Mouse (Mus musculus) kidney, embryonic 14.5 days (tissue): Measurements from ENCODE around the gene 2310022A10Rik. TPM values are rescaled to one million over a fixed set of nuclear protein-coding genes. Genes with fewer than 3 reads are reported as not detected.

Source experiments
- ATAC-seq: fragments of 200-750 bp; cut with Nextera tagmentation; 2 replicates; pipeline ENCODE4 v1.8.0; 2017; ENCODE audit warnings: moderate number of reproducible peaks, mild to moderate bottlenecking, moderate TSS enrichment, moderate library complexity; ENCODE audit not compliant: low FRiP score, low TSS enrichment
- H3K27ac ChIP-seq: fragments of 300-500 bp; sonication (generic); 2 replicates; pipeline ENCODE4 v1.5.1; 2014; ENCODE audit warnings: low read depth, mild to moderate bottlenecking, low read length, moderate library complexity, mixed read lengths
- H3K27me3 ChIP-seq: fragments of 300-500 bp; sonication (generic); 2 replicates; pipeline ENCODE4 v1.6.1; 2014; ENCODE audit warnings: mild to moderate bottlenecking, low read length; ENCODE audit not compliant: control insufficient read depth, insufficient read depth
- H3K36me3 ChIP-seq: fragments of 300-500 bp; sonication (generic); 2 replicates; pipeline ENCODE4 v1.6.1; 2014; ENCODE audit warnings: low read length, mixed read lengths; ENCODE audit not compliant: control insufficient read depth, insufficient read depth
- H3K4me1 ChIP-seq: fragments of 300-500 bp; sonication (generic); 2 replicates; pipeline ENCODE4 v1.6.1; 2014; ENCODE audit warnings: low read length, mixed read lengths; ENCODE audit not compliant: control insufficient read depth, insufficient read depth
- H3K4me2 ChIP-seq: fragments of 300-500 bp; sonication (generic); replicated peaks from 2 replicates; pipeline ENCODE4 v1.6.1; 2014; ENCODE audit warnings: low read depth, mild to moderate bottlenecking, low read length
- H3K4me3 ChIP-seq: fragments of 300-500 bp; sonication (generic); 2 replicates; pipeline ENCODE4 v1.5.1; 2014; ENCODE audit warnings: mild to moderate bottlenecking, low read length
- H3K9ac ChIP-seq: fragments of 300-500 bp; sonication (generic); 2 replicates; pipeline ENCODE4 v1.6.1; 2014; ENCODE audit warnings: low read depth, mild to moderate bottlenecking, low read length, moderate library complexity
- H3K9me3 ChIP-seq: fragments of 300-500 bp; sonication (generic); 2 replicates; pipeline ENCODE4 v1.6.1; 2016; ENCODE audit warnings: low read length; ENCODE audit not compliant: control insufficient read depth
- whole genome bisulfite sequencing: fragments of 180-500 bp; shearing (Covaris S2); extraction: QIAGEN DNeasy Blood & Tissue Kit; methylation state at CpG from one replicate; pipeline ENCODE4 v1.1.7; 2014; 5-methylcytosine and 5-hydroxymethylcytosine counted together
- polyA plus RNA-seq: library from polyadenylated mRNA; unstranded; fragments of >200 nt; fragmentation: Nextera tagmentation; extraction: Ambion mirVana; gene quantifications from 2 replicates; pipeline ENCODE4 v1.2.1, GENCODE M21; 2014

The 2310022A10Rik gene
- polyA plus RNA-seq, 1 experiment from 2014 or later, result 21.4 TPM

GRCm38 (mm10) chr7:27609688-27610087 lies 56.7 kb downstream of the 2310022A10Rik start:
- Histone ChIP-seq H3K27ac (no peak overlapping the region), H3K9ac (no peak overlapping the region), H3K4me1 (peaks cover 25% of the 10 kb centered on the region; the same call in 1 of the 2 replicates), H3K4me3 (no peak overlapping the region), H3K27me3 (no peaks in the 10 kb centered on the region), H3K36me3 (peaks cover 27% of the 10 kb centered on the region; the same call in 1 of the 2 replicates), H3K9me3 (no peaks in the 10 kb centered on the region), H3K4me2 (no peak overlapping the region)
- 86% methylated on average over 2 of the region's 2 CpGs for WGBS
- no peak for ATAC-seq

GRCm38 (mm10) chr7:27610370-27610769 lies 57.3 kb downstream of the 2310022A10Rik start:
- 93% methylated on average over 3 of the region's 3 CpGs for WGBS

DNA sequence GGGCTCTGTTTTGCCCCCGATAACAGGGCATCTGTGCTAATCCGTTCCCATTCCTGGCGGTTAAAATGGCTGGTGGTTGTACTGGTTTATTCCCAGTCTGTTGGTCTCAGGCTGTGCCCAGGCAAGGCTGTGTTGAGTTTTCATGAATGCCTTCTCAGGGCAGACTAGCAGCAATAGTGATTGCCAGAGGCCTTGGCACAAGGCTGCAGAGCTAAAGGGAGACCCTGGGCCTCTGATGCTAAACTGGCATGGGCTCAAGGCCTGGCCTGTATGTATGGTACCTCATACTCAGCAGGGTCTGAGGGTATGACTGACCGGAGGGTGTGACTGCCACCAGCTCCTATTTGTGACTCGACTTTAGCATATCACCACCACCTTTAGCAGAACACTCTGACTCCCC lies 57.8 kb downstream of the 2310022A10Rik start:
- Histone ChIP-seq H3K4me1 (peaks cover 20% of the 10 kb centered on the region; the same call in 1 of the 2 replicates), H3K9ac (no peak overlapping the region), H3K27me3 (no peaks in the 10 kb centered on the region), H3K9me3 (no peaks in the 10 kb centered on the region), H3K4me3 (no peak overlapping the region), H3K27ac (no peak overlapping the region), H3K36me3 (peaks cover 30% of the 10 kb centered on the region; the same call in 1 of the 2 replicates), H3K4me2 (no peak overlapping the region)
- WGBS, result 94% methylated on average over 5 of the region's 5 CpGs
- ATAC-seq, result no peak

More at GRCm38 (mm10) chr7:27610370-27610769, 57.3 kb downstream of the 2310022A10Rik start:
- Histone ChIP-seq H3K27ac (no peak overlapping the region), H3K9me3 (no peaks in the 10 kb centered on the region), H3K4me1 (peaks cover 21% of the 10 kb centered on the region; the same call in 1 of the 2 replicates), H3K9ac (no peak overlapping the region), H3K4me2 (no peak overlapping the region), H3K27me3 (no peaks in the 10 kb centered on the region), H3K36me3 (peaks cover 27% of the 10 kb centered on the region; the same call in 1 of the 2 replicates), H3K4me3 (no peak overlapping the region)
- ATAC-seq, result no peak

- ATAC-seq, result no peak
- no peak overlapping the region for H3K27ac ChIP-seq
- H3K4me2 ChIP-seq, result no peak overlapping the region
- H3K4me1 ChIP-seq, result 0 out of 2 replicates have a peak, but pooled peaks cover 3% of the 10 kb centered on the region
- no peak overlapping the region for H3K4me3 ChIP-seq
- peaks cover 46% of the 10 kb centered on the region for H3K36me3 ChIP-seq
- WGBS, result 94% methylated on average over 4 of the region's 4 CpGs
- H3K9me3 ChIP-seq, result no peaks in the 10 kb centered on the region
- H3K27me3 ChIP-seq, result no peaks in the 10 kb centered on the region
- H3K9ac ChIP-seq, result no peak overlapping the region
Observed at GRCm38 (mm10) chr7:27612940-27613339, 59.9 kb downstream of the 2310022A10Rik start.

GRCm38 (mm10) chr7:27613751-27614499 lies 60.9 kb downstream of the 2310022A10Rik start:
- Histone ChIP-seq H3K27me3 (no peaks in the 10 kb centered on the region), H3K36me3 (peaks cover 55% of the 10 kb centered on the region), H3K9me3 (no peaks in the 10 kb centered on the region), H3K27ac (no peak overlapping the region), H3K4me1 (no peaks in the 10 kb centered on the region), H3K9ac (no peak overlapping the region), H3K4me3 (no peak overlapping the region), H3K4me2 (no peak overlapping the region)
- no peak for ATAC-seq
- 82% methylated on average over 8 of the region's 8 CpGs for WGBS

- Histone ChIP-seq H3K9me3 (no peaks in the 10 kb centered on the region), H3K36me3 (peaks cover 85% of the 10 kb centered on the region), H3K4me1 (no peaks in the 10 kb centered on the region), H3K27me3 (no peaks in the 10 kb centered on the region), H3K27ac (no peak overlapping the region), H3K4me3 (no peak overlapping the region), H3K9ac (no peak overlapping the region), H3K4me2 (no peak overlapping the region)
- WGBS, result 74% methylated on average over 6 of the region's 6 CpGs
- no peak for ATAC-seq
Observed at GRCm38 (mm10) chr7:27621028-27621427, 68.0 kb downstream of the 2310022A10Rik start.

GRCm38 (mm10) chr7:27622234-27622633 lies 69.2 kb downstream of the 2310022A10Rik start:
- WGBS, result 62% methylated on average over 1 of the region's 1 CpGs

GRCm38 (mm10) chr7:27624967-27625366 lies 71.9 kb downstream of the 2310022A10Rik start:
- no peaks in the 10 kb centered on the region for H3K9me3 ChIP-seq
- no peak overlapping the region for H3K9ac ChIP-seq
- H3K4me3 ChIP-seq, result no peak overlapping the region
- no peaks in the 10 kb centered on the region for H3K4me1 ChIP-seq
- no peak overlapping the region for H3K27ac ChIP-seq
- H3K36me3 ChIP-seq, result peaks cover 83% of the 10 kb centered on the region
- H3K4me2 ChIP-seq, result no peak overlapping the region
- H3K27me3 ChIP-seq, result no peaks in the 10 kb centered on the region
- no peak for ATAC-seq

More at GRCm38 (mm10) chr7:27622234-27622633, 69.2 kb downstream of the 2310022A10Rik start:
- Histone ChIP-seq H3K27ac (no peak overlapping the region), H3K4me2 (no peak overlapping the region), H3K27me3 (no peaks in the 10 kb centered on the region), H3K9me3 (no peaks in the 10 kb centered on the region), H3K4me3 (no peak overlapping the region), H3K9ac (no peak overlapping the region), H3K36me3 (peaks cover 83% of the 10 kb centered on the region), H3K4me1 (no peaks in the 10 kb centered on the region)
- no peak for ATAC-seq

GRCm38 (mm10) chr7:27627707-27628106 lies 74.7 kb downstream of the 2310022A10Rik start:
- ATAC-seq, result no peak
- 91% methylated on average over 7 of the region's 7 CpGs for WGBS

More at GRCm38 (mm10) chr7:27627707-27628106, 74.7 kb downstream of the 2310022A10Rik start:
- Histone ChIP-seq H3K27me3 (no peaks in the 10 kb centered on the region), H3K4me2 (no peak overlapping the region), H3K27ac (no peak overlapping the region), H3K9me3 (no peaks in the 10 kb centered on the region), H3K36me3 (peaks cover 81% of the 10 kb centered on the region), H3K4me1 (no peaks in the 10 kb centered on the region), H3K4me3 (no peak overlapping the region), H3K9ac (no peak overlapping the region)
